Mouse (Mus musculus) layer of hippocampus, adult 9-11 months (tissue): ENCODE results near the gene H3f3a.

Experiments
- DNase-seq: peaks from one replicate; pipeline ENCODE4 v3.0.0; 2022

H3f3a gene

GRCm38 (mm10) chr1:180822276-180822675 lies 8.5 kb upstream of the H3f3a start:
- no peak for DNase-seq

GRCm38 (mm10) chr1:180821101-180821500 lies 7.4 kb upstream of the H3f3a start:
- DNase-seq = no peak

- DNase-seq = no peak
These were observed 4.3 kb upstream of the H3f3a start for GRCm38 (mm10) chr1:180818000-180818399.

- DNase-seq = no peak
These were observed 1.8 kb upstream of the H3f3a start for GRCm38 (mm10) chr1:180815371-180816024.

- peak; percentile 95 for DNase-seq
These were observed 296 bp downstream of the H3f3a start for GRCm38 (mm10) chr1:180813409-180813884.

- DNase-seq = peak; percentile 32
These were observed 1.0 kb downstream of the H3f3a start for GRCm38 (mm10) chr1:180812463-180813408.

- no peak for DNase-seq
These were observed 1.9 kb downstream of the H3f3a start for GRCm38 (mm10) chr1:180811596-180812462.

- DNase-seq = no peak
These were observed 2.8 kb downstream of the H3f3a start for GRCm38 (mm10) chr1:180810976-180811375.

- DNase-seq = no peak
These were observed 4.9 kb downstream of the H3f3a start for GRCm38 (mm10) chr1:180808831-180809230.

GRCm38 (mm10) chr1:180803881-180804280 lies 9.9 kb downstream of the H3f3a start:
- DNase-seq = no peak

GRCm38 (mm10) chr1:180801466-180801994 lies 12.2 kb downstream of the H3f3a start:
- no peak for DNase-seq

- no peak for DNase-seq
These were observed 12.9 kb downstream of the H3f3a start for GRCm38 (mm10) chr1:180800814-180801213.

- no peak for DNase-seq
These were observed 13.7 kb downstream of the H3f3a start for GRCm38 (mm10) chr1:180800022-180800421.

- no peak for DNase-seq
These were observed 14.5 kb downstream of the H3f3a start for GRCm38 (mm10) chr1:180799253-180799652.

- DNase-seq = no peak
These were observed 15.1 kb downstream of the H3f3a start for GRCm38 (mm10) chr1:180798660-180799059.

- no peak for DNase-seq
These were observed 19.6 kb downstream of the H3f3a start for GRCm38 (mm10) chr1:180794170-180794569.

GRCm38 (mm10) chr1:180793445-180794117 lies 20.2 kb downstream of the H3f3a start:
- no peak for DNase-seq

GRCm38 (mm10) chr1:180792814-180793213 lies 20.9 kb downstream of the H3f3a start:
- DNase-seq = no peak

- no peak for DNase-seq
These were observed 21.8 kb downstream of the H3f3a start for GRCm38 (mm10) chr1:180791821-180792480.

GRCm38 (mm10) chr1:180783580-180783928 lies 30.2 kb downstream of the H3f3a start:
- no peak for DNase-seq

GRCm38 (mm10) chr1:180782906-180783579 lies 30.7 kb downstream of the H3f3a start:
- DNase-seq = no peak
